Mouse (Mus musculus) spleen, postnatal 36 days (tissue): ENCODE data around the gene Vmn1r138.
"Not testable (repeated sequence)": the region's sequence is repeated elsewhere in the genome, so short reads cannot be mapped to it uniquely, and the experiment has no call there.

Experiments
- DNase-seq, 2 experiments: peaks; one replicate each; pipeline ENCODE4 v3.0.0; 2022; ENCODE audit warnings: low spot score in 2 of 2, mixed read lengths in 1 of 2

Gene Vmn1r138

GRCm38 (mm10) chr7:22028797-22029196 is at the start of gene Vmn1r138:
TSS of gene Vmn1r138 (minus strand) at chr7:22028897.
- DNase-seq: not testable (repeated sequence)

GRCm38 (mm10) chr7:22068757-22069156 is 40.1 kb upstream of the Vmn1r138 start, which contains the start of gene Vmn1r139:
TSS of gene Vmn1r139 (plus strand) at chr7:22069057.
- DNase-seq: not testable (repeated sequence)

GRCm38 (mm10) chr7:22056205-22056604 is 27.5 kb upstream of the Vmn1r138 start, which contains the start of gene Gm6176:
TSS of gene Gm6176 (minus strand) at chr7:22056305.
- DNase-seq: not testable (repeated sequence)

- not testable (repeated sequence) for DNase-seq
Observed at GRCm38 (mm10) chr7:21994287-21994686, 34.4 kb downstream of the Vmn1r138 start, which contains the start of gene Vmn1r137. TSS of gene Vmn1r137 (plus strand) at chr7:21994587.
